Mouse (Mus musculus) B cell, adult 2 months (primary cell): ENCODE results near the gene Gm7030.
"Not testable (repeated sequence)": the region's sequence is repeated elsewhere in the genome, so short reads cannot be mapped to it uniquely, and the experiment has no call there.

Experiments used
- DNase-seq, 2 experiments: peaks; one replicate each; pipeline ENCODE4 v3.0.0; 2022

The Gm7030 gene

DNA sequence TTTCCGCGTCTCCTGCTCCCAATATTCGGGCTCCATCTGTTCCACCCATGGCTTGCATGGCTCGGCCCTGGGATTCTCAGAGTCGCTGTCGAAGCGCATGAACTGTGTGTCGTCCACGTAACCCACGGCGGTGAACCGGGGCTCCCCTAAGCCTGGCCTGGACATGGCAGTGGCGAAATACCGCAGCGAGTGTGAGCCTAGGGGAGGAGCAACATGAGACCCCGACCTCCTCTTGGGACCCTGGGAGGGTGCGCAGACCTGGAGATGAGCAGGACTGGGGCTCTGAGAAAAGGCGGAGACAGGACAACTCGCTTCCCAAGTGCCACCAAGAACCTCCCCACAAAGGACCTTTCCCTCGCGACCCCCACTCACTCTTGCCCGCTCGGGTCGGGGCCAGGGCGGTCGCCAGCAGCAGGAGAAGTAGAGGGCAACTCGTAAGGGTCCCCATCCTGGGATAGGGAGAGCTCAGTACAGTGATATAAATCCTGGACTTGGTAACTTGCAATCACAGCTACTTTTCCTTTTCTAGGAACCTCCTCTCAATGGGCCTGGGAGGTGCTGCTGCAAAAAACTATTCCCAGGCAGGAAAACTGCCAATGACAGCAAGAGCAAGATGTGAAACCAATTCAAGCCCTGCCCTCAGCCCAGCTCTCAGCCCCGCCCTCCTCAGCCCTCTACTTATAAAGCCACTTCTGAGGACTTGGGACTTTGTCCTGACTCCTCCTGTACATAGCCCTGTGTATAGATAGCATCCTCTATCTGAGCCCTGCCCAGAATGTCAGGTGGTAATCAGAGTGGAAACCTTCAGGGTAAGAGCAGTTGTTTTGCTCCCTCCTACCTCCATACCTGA lies at the start of gene Gm7030:
Gene Gm7030 (minus strand): TSS at position 458 of the 850 bp plus-strand sequence.
- DNase-seq, result not testable (repeated sequence)

- peak; percentile 20 for DNase-seq
These were observed 49.7 kb upstream of the Gm7030 start for GRCm38 (mm10) chr17:36178938-36179337.

DNA sequence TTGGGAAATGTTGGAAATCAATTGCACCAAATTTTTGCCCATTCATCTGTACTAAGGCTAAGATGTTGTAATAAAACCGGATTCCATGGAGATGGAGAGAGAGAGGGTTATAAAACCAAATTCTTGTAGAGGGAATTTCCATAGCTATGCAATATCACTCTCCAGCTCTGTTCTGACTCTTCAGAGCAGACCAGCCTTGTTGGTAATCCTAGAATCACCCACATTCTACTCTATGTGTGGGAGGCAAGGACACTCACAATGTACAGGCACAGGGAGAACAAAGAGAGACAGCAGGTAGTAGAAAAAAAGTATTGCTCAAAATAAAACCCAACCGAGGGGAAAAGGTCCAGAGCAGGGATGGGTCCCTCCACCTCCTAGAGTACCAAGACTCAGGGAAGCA lies 46.9 kb upstream of the Gm7030 start:
- not testable (repeated sequence) for DNase-seq

- no peak for DNase-seq
These were observed 41.1 kb upstream of the Gm7030 start for GRCm38 (mm10) chr17:36170287-36170814.

GRCm38 (mm10) chr17:36169753-36170152 lies 40.5 kb upstream of the Gm7030 start:
- no peak for DNase-seq

GRCm38 (mm10) chr17:36169094-36169493 lies 39.9 kb upstream of the Gm7030 start:
- DNase-seq, result not testable (repeated sequence)

DNA sequence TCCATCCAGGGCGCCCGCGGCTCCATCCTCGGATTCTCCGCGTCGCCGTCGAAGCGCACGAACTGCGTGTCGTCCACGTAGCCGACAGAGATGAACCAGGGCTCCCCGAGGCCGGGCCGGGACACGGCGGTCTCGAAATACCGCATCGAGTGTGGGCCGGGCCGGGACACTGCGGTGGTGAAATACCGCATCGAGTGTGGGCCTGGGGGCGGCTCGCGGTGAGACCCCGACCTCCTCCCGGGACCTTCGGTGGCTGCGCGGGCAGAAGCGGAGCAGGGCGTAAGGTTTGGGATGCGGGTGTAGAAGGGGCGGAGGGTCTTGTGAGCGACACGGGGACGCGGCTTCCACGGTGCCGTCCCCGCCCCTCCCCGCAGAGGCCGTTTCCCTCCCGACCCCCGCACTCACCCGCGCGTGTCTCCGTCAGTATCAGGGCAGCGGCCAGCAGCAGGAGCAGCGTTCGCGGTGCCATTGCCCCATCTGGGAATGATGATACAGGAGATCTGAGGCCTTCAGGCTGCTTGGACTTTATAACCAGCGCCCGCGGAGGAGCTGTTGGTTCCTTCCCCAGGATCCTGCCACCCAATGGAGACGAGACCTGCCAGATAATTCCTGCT lies 38.9 kb upstream of the Gm7030 start, which contains the start of gene Gm8909:
Gene Gm8909 (minus strand): TSS at position 499 of the 614 bp plus-strand sequence.
- DNase-seq, result peak in 1 of 2 experiments; percentile 44

GRCm38 (mm10) chr17:36167306-36168038 lies 38.2 kb upstream of the Gm7030 start:
- peak; percentile 24 to 42 for DNase-seq

DNA sequence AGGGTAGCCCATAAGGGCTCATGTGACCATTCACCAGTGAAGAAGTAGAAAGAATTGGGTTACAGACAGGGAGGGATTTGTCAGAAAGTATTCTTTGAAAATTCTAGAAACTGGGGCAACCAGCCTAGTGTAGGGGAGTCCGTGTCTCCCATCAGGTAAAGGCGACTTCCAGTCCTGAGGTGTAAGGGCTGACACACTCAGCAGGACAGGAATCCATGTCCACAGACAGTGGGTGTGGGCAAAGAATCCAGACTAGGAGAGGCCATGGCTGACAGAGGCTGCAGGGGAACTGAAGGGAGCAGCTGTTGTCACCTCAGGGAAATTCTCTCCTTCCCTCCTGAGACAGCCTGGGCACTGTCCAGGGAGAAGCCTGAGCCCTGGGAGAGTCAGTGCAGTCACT lies 37.7 kb upstream of the Gm7030 start:
- not testable (repeated sequence) for DNase-seq

GRCm38 (mm10) chr17:36161129-36162051 lies 32.2 kb upstream of the Gm7030 start:
- DNase-seq, result peak; percentile 16 to 27

DNA sequence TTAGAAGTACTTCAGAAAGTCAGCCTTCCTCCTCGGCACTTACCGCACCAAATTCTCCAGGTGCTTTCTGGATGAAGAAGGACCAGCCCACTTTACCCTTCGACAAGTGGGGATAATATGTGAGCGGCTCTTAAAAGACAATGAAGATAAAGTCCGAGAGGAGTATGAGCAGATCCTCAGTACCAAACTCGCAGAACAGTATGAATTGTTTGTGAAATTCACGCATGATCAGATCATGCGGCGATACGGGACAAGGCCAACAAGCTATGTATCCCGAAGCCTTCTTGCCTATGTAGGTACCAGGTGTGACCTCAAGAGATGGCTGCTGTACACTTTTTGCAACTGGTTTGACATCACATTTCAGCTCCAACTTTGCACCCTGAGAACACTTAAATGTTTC lies 29.0 kb upstream of the Gm7030 start:
- not testable (repeated sequence) for DNase-seq

DNA sequence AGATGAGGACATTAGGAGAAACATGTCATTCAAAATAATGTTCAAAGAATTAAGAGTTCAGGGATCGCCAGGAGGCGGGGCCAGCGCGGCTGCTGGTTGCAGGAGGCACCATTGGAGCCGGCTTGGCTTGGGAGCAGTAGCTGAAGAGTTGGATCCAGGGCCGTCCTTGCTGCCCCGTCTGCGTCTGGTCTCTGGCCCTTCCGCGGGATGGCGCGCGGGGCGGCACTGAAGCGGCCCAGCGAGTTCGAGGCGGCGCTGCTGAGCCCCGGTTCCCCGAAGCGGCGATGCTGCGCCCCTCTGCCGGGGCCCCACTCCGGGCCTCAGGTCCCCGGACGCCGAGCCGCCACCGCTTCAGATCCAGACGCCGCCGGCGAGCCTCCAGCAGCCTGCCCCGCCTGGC lies 28.6 kb upstream of the Gm7030 start:
- DNase-seq, result not testable (repeated sequence)

DNA sequence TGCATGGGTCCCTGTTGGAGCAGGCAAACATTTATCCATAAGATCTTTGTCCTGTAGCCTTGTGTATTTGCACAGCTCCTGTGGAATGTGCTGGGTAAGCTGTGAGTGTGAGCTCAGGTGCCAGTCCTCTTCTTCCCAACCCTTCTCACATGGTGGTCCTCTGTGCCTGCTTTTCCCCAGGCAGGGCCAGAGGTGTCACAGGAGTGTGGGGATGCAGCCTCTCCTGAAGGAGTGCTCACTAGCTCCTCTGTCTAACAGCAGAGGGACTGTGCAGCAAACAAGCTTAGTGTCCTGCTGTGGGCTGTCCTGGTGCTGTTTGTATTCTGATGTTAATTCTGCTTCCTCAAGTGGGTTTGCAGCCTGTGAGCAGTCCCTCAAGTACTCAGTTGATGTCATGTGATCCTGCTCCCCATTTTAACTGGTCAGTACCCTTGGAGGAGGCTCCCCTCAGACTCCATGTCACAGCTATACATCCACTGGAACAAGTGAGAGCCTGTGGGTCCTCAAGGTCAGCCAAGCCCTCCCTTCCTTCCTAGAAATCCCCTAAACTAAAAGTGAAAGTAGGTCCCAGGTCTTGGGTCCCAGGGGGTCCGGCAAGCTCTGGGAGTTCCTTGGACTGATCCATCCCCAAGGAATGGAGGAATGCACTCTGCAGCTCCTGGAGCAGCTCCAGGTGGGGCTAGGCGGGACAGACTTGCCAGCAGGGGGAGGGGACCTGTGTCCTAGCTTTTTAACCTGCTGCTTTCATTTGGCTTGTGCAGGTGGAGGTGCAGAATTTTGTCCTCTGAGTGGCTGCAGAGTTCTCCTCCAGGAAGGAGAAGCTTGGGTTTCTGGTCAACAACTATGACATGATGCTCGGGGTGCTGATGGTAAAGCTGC lies 25.3 kb upstream of the Gm7030 start:
- DNase-seq, result no peak

DNA sequence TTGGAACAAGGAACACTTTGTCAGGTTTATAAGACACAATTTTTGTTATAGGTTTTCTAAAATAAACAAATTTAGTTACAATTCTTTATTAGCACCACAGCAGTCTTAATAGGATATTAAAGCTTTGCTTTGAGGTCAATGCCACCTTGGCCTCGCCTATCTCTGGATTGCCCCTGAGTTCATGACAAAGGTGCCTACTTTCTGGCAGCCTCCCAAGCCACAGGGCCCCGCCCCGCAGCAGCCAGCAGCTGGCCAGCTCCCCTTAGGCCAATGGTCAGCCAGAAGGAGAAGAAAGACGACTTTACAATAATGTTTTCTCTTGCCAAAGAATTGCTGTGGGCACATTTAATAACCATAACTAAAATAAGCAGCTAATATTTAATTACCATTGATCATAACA lies 22.0 kb upstream of the Gm7030 start:
- DNase-seq, result not testable (repeated sequence)

DNA sequence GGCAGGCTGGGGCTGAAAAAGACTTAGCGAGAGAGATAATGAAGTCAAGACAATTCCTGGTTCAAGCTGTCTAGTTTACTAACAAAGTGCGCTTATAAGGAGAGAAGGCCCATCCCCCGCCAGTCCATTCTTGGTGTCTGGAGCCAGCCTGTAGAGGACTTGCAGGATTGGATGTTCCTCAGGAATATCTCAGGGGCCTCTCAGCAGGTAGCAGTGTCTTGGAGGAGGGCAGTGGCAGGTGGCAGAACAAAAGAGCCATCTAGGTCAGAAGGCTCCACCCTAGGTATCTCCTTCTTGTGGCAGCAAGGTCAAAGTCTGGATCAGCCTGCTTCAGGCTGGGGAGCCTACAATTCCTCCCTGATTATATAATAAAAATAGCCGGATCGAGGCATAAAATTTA lies 19.2 kb upstream of the Gm7030 start:
- not testable (repeated sequence) for DNase-seq

GRCm38 (mm10) chr17:36146937-36147336 lies 17.7 kb upstream of the Gm7030 start:
- not testable (repeated sequence) for DNase-seq

DNA sequence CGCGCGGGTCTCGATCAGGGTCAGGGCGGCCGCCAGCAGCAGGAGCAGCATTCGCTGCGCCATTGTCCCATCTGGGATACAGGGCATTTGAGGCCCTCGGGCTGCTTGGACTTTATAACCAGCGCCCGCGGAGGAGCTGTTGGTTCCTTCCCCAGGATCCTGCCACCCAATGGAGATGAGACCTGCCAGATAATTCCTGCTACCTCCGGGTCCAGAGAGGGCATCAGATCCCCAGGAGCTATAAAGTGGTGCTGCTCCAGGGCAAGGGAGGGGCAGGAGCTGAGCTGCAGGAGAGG lies 16.6 kb upstream of the Gm7030 start:
- not testable (repeated sequence) for DNase-seq

DNA sequence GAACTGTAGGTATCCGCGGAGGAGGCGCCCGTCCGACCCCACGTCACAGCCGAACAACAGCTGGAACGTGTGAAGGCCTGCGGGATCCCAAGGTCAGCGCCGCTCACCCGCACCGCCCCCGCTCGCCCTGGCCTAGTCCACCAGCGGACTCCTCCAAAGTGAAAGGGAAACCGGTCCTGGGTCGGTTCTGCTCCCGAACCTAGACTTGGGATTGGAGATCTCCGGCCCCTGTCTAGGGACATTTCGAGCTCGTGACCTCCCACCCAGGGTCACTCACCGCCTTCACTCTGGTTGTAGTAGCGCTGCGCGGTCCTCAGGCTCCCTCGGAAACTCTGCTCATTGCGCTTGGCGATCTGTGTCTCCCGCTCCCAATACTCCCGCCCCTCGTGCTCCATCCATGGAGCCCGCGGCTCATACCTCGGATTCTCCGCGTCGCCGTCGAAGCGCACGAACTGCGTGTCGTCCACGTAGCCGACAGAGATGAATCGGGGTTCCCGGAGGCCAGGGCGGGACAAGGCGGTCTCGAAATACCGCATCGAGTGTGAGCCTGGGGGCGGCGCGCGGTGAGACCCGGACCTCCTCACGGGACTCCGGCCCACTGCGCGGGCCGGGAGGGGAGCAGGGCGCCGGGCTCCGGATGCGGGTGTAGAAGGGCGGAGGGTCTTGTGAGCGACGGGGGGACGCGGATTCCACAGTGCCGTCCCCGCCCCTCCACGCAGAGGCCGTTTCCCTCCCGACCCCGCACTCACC lies 16.1 kb upstream of the Gm7030 start:
- DNase-seq, result peak; percentile 29 to 34

DNA sequence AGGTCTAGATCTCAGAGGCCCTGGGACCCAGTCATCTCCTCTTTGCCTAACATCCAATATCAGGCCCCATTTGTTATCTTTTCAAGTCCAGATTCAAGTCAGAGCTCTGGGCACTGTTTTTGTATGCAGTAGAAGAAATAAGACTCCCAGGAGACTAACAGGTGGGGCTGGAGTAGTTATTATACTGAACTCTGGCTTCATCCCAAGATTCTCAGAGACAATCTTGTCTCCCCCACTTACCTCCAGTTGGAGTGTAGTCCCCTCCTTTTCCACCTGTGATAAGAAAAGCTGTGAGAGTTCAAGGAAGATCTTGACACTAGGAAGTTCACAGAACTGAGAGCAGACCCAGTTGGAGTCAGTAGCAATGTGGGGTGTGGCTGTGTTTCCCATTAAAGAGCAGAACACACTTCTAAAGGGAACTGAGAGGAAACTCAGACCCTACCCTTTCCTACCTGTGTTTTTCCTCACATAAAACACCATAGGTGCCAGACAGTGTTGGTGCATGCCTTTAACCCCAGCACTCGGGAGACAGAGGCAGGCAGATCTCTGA lies 7.1 kb upstream of the Gm7030 start:
- not testable (repeated sequence) for DNase-seq
